Mouse (Mus musculus) lung, adult 2 months (tissue): Measurements from ENCODE around the gene Wdr11.

ENCODE experiments used
- CTCF ChIP-seq: fragments of 200-500 bp; IDR thresholded peaks from 2 replicates; pipeline ENCODE4 v1.5.1; 2011; ENCODE audit warnings: mild to moderate bottlenecking, low read length, control low read depth; ENCODE audit not compliant: insufficient read depth
- POLR2A ChIP-seq: fragments of 200-500 bp; IDR thresholded peaks from 2 replicates; pipeline ENCODE4 v1.6.1; 2011; ENCODE audit warnings: low read depth, mild to moderate bottlenecking, control low read depth, low read length, borderline replicate concordance; ENCODE audit errors: extremely low read depth

GRCm38 (mm10) chr7:129639006-129639405, 47.3 kb downstream of the Wdr11 start:
- TF ChIP-seq POLR2A, result no peak
- TF ChIP-seq CTCF, result no peak
